Mouse (Mus musculus): ENCODE data around the gene Cct8l1.

DNA sequence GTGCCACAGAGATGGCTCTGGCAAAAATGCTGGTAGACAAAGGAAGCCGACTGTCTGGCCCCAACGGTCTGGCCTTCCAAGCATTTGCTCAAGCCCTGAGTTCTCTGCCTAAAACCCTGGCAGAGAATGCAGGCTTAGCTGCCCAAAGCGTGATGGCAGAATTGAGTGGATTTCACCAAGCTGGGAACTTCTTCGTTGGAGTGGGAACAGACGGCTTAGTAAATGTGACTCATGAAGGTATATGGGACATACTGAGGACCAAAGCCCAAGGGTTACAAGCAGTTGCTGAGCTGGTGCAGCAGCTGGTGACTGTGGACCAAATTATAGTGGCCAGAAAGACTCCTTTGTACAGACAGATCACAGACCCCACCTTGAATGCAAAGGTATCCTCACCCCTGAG is 1.7 kb downstream of the Cct8l1 start:
- TF ChIP-seq POLR2A (IDR thresholded peaks at IDR 0.05; ENCODE audit: extremely low read depth, insufficient read depth, low read length) = no peak
- TF ChIP-seq CTCF (IDR thresholded peaks at IDR 0.05; ENCODE audit: extremely low read depth, insufficient read depth, low read length) = no peak

All from cortical plate, adult 2 months (tissue).